ENCODE assay signal across 25 mouse cellular contexts in genomic region chr6:22231244-22231643, GRCm38 (mm10). TPM values are rescaled to one million over a fixed set of nuclear protein-coding genes. Genes with fewer than 3 reads are reported as not detected.
"Had no signal": no experiment of that assay in that cellular context is flagged by ENCODE, and none has a peak within 500 bp of the region (broad histone marks: within the 10 kb centered on the region; RNA-seq: fewer than 3 reads in every experiment).

No protein-coding gene starts in this region.

- H3K36me3 ChIP-seq: liver, embryonic 12.5 days; liver, embryonic 15.5 days; midbrain, embryonic 12.5 days; midbrain, embryonic 15.5 days; neural tube, embryonic 12.5 days; neural tube, embryonic 15.5 days; stomach, embryonic 15.5 days had no signal

- H3K27ac ChIP-seq: kidney, postnatal 0 days; layer of hippocampus, adult 2 months; limb, embryonic 10.5 days; limb, embryonic 13.5 days; liver, embryonic 12.5 days; liver, embryonic 15.5 days; midbrain, embryonic 12.5 days; midbrain, embryonic 15.5 days; neural tube, embryonic 12.5 days; neural tube, embryonic 15.5 days; stomach, embryonic 15.5 days had no signal

- DNase-seq: kidney, adult 18-20 months; kidney, adult 9 months; kidney, postnatal 25 days; layer of hippocampus, adult 9-11 months; liver; lung, adult 18-20 months; lung, postnatal 14 days; lung, postnatal 4 days; right cerebral cortex, adult 18-20 months; right cerebral cortex, postnatal 14 days; right cerebral cortex, postnatal 4 days; thymus, postnatal 25 days had no signal

- ATAC-seq: liver, embryonic 12.5 days; midbrain, embryonic 15.5 days had no signal

- H3K4me3 ChIP-seq: layer of hippocampus, adult 2 months; limb, embryonic 10.5 days; limb, embryonic 13.5 days; liver, embryonic 12.5 days; liver, embryonic 15.5 days; midbrain, embryonic 12.5 days; midbrain, embryonic 15.5 days; neural tube, embryonic 12.5 days; neural tube, embryonic 15.5 days; stomach, embryonic 15.5 days had no signal

- H3K4me1 ChIP-seq: limb, embryonic 13.5 days; liver, embryonic 12.5 days; liver, embryonic 15.5 days; midbrain, embryonic 12.5 days; midbrain, embryonic 15.5 days; neural tube, embryonic 12.5 days; neural tube, embryonic 15.5 days; stomach, embryonic 15.5 days had no signal

RNA-seq across cellular contexts. Expression of gene Wnt16, which starts 56.8 kb away (rescaled TPM):
- polyA plus RNA-seq: large intestine, adult 2 months; liver, embryonic 15.5 days; thymus, postnatal 0 days had no signal
